Mouse (Mus musculus) C2C12 (cell line): ENCODE measurements around the gene Smok3a.

Experiments used
- CTCF ChIP-seq: IDR thresholded peaks from one replicate; pipeline ENCODE4 v1.5.1; 2011; ENCODE audit not compliant: control insufficient read depth, insufficient read depth, insufficient read length
- MYOD1 ChIP-seq: IDR thresholded peaks from one replicate; pipeline ENCODE4 v1.6.1; 2011; ENCODE audit warnings: low read depth; ENCODE audit not compliant: control insufficient read depth, insufficient read length

DNA sequence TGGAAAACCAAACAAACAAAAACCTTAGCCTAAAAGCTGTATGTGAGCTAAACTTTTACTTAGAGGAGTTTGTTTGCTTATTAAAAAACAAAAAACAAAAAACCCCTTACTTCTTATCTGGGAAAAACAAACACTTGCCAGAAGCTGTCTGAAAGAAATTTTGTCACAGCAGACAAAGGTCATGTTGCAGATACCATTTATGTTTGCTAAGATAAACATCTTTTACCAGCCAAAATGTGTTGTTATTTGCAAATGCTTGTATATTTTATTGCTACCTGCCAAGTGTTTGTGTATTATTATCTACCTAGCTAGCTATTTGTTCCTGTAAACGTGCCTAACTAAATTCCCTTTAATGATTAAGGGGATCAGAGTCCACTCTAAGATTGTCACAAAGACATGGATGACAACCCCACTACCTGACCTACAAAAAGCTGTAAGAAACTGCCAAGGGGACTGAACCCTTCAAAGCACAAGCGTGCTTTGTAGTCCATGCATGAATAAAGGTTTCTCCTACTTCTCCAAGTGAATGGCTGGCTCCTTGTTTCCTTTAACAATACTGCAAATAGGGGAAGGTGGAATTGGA is 62.3 kb downstream of the Smok3a start:
- TF ChIP-seq CTCF (no peak), MYOD1 (no peak)
